Mouse (Mus musculus): ENCODE results near the gene Unc13c. TPM values are rescaled to one million over a fixed set of nuclear protein-coding genes. Genes with fewer than 3 reads are reported as not detected.

Gene Unc13c
- 1 to 10 TPM in 1 of 2 experiments, under 1 TPM in 1; 0.43 to 1.6 TPM for total RNA-seq (2021)
- 0.03 and 0.11 TPM in 2 replicates for polyA plus RNA-seq (2012; rRNA removed)
- long read RNA-seq = 0 reads

DNA sequence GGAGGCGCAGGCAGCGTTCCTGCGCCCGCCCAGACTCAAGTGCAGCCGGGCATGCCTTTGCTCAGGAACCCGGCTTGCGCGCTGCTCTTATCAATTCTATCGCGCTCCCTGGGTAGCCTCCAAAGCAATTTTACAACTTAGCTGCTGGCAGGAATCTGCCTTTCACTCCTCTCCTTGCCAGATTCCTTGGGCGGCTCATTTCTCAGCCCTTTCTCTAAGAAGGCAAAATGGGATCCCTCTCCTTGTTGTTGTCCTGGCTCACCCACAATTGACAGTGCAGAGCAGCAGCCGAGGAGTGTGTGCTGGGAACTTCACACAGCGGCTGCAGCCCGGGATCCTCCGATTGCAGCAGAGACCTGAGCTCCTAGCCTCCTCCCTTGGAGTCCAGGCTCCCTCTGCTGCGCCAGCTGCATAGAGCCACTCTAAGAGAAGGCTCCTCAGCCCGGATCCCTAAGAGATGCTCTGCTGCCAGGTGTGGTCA lies at the start of gene Unc13c:
Unc13c (minus strand) TSS at position 326 of the 481 bp plus-strand sequence.
- DNase-seq = peak; percentile 15

DNA sequence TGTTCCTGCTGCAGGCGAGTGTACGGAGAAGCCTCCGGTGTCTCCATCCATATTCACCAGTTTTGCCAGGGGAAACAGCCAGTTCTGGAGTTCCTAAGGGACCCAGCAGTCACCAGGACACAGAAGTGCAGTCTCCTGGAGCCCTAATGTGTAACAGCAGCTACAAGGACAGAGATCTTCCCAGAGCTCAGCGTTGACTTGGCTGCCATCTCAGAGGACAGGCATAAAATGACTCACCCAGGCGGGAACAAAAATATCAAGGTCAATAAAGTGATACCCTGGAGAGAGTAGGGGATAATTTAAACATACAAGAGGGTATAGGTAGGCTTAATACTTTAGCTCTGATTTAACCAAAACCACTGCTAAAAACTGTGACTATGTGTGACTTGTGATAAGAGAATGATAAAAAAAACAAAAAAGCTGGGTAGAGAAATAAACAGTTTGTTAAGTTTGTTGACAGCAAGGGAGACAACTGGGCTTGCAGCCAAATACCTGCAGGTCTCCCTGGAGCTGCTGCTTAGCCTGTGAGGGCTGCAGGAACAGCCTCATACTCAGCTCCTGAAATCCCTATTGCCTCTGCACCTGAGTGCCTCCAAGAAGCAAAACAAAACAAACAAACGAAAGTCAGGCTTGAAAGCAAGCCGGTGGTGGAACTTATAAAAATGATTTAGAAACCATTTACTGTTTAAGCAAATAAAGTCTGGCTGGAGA lies 39.4 kb upstream of the Unc13c start:
- peak; percentile 73 for DNase-seq

DNA sequence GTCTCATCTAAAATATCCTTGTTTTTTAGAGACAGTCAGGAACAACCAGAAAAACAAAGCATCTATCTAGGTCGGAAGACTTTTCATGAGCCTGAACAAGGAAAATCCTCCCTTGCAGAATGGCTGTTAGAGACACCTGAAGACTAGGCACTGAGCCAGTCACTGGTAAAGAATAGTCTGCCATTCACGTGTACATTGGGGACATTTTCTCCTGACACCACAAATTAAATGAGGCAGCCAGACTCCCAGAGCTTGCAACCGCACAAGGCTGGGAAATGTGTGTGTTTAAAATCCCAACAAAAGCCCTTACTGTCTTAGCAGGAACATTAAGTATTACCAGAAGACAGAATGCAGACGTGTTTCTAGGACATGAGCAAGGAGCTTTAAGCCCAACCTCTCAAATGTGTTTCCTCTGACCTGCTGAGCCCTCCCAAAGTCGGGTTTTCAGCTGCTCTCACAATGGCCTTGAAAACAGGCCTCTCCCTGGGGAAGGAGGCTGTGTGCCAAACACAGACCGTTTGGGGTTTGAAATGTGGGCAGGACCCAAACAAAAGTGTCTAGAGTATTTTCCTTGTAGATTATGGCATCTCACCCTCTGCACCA lies 33.7 kb upstream of the Unc13c start:
- DNase-seq = peak; percentile 63

DNA sequence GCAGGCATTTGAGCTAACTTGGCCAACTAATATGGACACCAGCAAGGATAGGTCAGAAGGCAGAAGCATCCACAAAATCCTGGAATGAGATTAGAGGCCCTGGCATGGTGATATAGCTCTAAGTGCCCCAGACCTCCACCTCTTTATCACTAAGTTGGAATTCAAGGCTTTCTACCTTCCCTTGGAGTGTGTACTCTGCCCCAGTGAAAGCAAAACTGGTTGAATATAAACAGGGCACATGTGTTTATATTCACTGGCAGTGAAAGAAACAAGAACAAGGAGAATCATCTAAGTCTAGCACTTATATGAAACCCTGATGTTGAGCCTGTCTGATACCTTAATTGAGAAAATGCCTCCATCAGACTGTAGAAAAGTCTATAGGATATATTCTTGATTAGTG lies 19.3 kb upstream of the Unc13c start:
- DNase-seq = no peak

DNA sequence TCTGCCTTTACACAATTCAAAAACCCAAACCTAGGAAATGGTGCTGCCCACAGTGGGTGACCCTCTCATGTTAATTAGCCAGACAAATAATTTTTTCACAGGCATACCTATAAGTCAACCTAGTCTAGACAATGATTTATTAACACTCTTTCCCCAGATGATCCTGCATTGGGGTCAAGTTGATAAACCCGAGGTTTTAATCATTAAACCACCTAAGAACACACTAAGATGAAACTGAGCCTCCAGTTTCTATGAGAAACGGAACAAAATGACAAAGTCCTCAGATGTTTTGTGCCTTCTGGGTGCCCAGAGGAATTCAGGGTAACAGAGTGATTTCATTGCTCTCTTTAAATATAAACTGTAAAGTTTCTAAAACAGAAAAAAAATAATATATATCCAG lies 18.5 kb upstream of the Unc13c start:
- DNase-seq = no peak

DNA sequence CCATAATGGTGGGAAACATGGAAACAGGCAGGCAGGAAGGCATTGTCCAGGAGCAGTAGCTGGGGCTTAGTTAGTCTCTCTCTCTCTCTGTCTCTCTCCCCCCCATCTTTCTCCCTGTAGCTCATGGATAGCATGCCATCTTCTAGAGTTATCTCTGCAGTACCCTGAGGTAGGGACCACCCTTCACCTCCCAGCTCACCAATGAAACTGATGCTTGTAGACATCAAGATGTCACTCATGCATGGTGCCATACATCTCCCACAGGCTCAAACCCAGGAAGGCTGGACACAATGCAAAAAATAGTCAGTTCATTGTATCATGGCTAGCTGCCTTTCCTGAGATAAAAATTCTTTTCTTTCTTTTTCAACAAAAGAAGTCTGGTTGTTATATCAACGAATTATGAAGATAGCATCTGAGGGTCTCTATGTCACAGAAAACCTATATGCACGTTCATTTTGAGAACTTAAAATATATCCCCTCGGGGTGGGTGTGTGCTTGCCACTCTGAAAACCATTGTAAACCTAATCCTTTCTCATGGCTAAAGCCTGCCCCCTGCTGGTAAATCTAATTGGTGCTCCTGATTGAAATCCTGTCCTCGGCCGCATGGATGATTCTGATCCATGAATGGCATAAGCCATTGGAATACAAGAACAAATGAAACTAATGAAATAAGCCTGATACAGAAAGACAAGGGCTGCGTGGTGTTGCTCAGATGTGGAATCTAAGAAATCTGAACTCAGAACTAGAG lies 14.0 kb upstream of the Unc13c start:
- peak; percentile 73 for DNase-seq

DNA sequence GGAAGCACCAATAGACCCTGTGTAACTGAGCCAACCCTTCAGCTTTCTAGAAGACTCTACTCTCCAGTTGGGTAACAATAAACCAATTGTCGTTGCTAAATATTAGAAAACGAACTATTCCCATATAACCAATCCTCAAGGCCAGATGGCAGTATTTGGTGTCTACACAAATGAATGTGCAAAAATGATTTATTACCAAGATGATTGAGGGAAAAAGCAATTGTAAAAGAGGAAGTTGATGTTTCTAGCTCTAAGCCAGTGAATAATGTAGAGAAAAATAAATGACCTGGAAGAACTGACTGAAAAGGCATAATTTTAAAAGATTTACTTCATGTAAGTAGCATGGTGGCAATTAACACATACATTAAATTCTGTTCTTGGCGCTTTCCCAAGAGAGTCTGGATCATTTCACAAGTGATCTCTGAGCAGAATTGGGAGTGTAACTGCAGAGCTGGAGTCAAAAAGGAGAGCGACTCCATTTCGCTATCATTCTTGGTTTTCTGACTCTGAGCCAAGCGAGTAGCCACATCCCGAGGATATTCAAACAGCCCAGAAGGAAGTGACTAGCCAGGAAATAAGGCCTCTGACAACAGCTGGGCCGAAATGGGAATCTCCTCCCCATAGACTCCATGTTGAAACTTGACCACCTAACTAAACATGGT lies 3.7 kb upstream of the Unc13c start:
- DNase-seq = no peak

DNA sequence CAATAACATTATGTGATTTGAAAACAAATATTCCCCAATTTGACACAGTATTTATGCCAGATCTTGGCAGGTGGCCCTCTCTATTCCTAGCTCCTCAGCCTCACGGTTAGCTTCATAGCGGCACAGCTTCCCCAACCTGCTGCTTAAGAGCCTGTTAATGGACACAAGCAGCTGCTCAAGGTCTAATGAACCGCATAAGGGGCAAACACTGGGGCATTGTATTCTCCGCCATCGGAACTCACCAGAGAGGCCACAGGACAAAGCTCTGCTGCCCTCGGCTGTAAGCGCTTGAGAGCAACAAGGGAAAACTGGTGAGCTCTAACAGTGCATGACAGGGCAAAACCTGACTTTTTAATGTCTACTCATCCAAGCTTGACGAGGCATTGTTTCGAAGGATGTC lies 2.0 kb upstream of the Unc13c start:
- no peak for DNase-seq

DNA sequence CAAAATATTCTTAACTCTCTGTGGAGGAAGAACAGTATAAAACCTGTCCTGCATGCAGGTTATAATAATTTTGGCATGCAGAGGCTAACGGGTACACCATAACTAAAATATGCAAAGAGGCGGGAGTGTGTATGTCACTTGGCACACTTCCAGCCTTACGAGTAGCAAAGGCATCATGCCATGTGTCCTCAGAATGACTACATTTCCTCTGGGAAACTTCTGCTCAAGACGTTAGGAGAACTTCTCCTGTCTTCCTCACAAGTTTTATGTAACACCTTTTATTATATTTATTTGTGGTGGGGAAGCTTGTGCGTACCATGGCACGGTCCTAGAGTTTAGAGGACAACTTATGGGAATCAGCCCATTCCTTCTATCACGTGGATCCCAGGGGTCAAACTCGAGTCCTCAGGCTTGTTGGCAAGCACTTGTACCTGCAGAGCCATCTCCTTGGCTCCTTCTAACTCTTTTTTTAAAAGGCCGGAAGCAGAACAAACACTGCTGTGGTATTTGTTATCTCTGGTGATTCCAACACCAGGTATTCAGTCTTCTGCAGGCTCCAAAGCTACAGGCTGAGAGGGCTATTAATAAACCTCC lies 3.3 kb downstream of the Unc13c start:
- no peak for DNase-seq

DNA sequence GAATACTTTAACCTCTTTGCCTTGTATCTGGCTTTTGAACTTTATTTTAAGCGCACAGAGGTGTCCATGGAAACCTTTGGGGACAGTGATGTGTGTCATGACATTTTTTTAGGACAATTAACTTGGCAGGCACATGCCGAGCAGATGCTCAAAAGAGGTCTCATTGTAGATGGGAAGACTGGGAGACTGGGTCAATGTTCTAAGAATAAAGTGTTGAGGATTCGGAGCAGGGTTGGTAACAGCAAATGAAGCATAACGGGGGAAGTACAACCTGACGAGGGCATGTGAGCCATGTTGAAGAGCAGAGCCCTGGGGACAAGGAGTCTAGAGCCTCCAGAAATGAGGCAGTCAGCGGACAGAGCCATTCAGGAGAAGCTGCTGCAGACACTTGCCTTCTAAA lies 6.3 kb downstream of the Unc13c start:
- no peak for DNase-seq

DNA sequence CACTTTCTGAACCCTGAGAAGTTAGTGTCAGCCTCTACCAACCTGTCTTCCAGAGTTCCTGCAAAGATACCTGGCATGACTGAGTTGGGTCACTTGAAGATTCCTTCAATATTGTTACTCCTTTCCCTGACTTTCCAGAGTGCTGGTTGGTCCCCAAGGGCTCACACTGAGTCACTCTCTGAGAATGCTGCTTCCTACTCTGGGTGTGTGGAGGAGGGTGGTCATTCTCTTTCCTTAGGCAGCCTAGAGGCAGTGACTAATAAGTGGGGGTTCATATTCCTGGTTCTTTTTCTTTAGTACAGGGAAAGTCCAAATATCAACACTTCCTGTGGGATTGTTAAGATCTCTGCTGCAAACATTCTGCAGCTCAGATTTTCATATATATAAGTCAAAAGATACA lies 16.4 kb downstream of the Unc13c start:
- no peak for DNase-seq

DNA sequence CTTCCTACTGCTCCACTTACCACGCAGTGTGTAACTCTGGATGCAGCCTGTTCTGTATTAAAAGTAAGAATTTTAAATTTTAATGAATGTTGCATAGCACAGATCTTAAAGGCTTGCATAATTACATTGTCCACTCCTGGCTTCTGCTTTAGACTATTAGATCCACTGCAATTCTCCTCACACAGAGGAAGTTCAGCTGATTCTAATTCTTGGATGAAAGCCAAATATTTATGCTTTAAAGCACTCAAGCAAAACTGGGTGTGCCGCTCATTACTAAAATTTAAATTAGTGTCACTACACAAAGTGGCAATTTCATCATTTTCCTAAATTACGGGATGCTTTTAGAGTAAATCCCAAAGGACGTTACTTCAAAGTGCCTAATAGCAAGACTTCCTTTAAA lies 17.2 kb downstream of the Unc13c start:
- DNase-seq = no peak

DNA sequence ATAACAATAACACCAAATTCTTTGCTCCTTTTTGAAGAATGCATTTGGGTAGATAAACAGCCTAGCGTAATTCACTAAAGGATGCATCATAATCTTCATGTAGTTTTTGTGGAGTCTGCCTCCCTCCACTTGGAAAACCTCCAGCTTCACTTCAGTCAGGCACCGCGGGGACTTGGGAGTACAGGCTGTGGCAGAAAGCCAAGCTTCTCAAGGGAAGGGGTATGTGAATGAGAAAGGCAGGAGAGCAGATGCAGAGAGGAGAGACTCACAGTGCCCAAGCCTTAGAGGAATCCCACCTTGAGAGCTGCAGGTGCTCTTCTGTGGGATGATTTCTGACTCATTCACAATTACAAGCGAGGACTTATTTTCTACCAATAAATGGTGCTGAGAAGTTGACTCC lies 33.9 kb downstream of the Unc13c start:
- no peak for DNase-seq

DNA sequence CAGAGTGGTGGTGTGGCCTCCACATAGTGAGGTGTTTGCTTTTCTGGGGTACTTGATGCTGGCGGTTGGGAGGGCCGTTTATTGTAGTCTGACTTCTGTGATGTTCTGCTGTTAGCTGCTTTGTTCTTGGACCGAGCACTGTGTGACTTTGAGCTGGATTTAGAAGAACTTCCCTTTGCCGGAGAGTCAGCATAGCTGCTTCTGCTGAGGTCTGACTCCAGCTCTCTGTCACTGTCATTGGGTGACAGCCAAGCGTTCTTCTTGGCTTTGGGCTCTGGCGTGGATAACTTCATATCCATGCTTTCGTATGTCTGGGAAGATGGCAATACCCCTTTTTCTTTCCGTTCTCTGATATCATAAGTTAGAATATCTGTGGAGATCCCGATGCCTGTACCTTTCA lies 36.8 kb downstream of the Unc13c start:
- DNase-seq = no peak

DNA sequence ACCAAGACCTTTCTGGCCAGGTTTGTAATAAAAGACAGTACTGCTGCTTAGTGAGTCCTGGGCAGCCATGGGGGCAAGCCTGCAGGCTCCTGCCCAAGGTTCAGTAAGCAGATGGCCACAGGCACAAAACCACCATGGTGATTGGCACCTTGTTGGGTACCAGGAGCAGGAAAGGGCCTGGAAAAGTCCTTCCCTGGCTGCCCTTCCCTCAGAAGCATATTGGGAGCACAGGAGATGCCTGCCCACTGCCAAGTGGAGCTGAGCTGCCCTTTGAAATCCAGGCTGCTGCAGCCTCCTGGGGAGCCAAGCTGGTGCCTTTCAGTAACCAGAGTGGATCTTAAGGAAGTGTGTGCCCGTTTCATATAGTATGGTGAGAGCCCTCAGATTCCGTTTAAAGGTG lies 41.5 kb downstream of the Unc13c start:
- no peak for DNase-seq

DNA sequence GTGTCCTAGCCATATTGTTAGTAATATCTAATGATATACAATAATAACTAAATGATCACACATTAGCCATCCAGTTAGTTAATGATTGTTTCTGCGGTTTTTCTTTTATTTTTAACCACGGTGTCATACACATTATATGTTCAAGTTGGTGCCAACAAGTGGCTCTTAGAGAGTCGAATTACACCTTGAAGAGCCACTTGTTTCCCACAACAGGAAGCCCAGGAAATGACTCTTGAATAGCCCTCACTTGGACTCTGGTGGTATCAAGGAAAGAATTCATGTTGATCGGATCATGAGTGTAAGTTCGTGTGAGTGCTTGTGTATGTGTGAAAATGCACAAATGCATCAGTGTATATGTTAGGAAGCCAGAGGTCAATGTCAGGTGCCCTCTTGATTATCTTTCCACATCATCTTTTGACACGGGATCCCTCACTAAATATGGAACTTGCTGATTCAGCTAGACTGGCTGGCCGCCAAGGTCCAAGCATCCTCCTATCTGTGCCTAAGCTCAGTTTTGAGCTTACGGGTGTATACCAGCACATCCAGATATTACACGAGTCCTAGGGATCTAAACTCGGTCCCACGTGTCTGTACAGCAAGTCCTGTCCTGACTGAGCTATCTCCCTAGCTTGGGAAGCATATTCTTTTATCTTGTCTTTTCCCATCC lies 46.2 kb downstream of the Unc13c start:
- peak; percentile 56 for DNase-seq

DNA sequence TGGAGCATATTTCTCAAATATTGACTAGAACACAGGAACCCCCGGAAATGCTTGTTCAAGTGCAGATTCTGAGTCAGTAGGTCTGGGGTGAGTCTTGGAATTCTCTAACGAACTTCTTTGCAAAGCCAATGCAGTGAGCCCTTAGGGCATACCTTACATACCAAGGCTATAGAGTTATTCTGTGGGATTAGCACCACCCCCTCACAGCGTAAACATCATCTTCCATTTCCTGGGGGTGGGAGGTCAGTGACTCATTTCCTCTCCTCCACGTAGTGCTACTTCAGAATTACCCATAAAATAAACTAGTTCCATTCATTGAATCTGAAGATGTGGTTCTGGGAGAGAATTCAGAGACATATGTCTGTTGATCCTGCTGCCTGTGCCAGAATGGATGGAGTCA lies 62.8 kb downstream of the Unc13c start:
- DNase-seq = no peak

DNA sequence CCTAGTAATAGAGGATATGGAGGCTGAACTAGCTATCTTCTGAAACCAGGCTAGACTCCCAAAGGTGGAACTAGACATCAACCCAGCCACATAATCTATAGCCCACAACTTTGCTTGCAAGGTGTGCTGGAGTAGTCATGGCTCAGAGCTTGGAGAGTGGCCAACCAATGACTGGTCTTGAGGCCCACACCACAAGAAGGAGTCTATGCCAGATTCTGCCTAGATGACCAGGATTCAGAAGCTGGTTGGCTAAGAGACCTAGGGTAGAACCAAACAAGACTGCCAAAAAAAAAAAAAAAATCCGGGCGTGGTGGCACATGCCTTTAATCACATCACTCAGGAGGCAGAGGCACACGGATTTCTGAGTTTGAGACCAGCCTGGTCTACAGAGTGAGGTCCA lies 70.2 kb downstream of the Unc13c start:
- no peak for DNase-seq

DNA sequence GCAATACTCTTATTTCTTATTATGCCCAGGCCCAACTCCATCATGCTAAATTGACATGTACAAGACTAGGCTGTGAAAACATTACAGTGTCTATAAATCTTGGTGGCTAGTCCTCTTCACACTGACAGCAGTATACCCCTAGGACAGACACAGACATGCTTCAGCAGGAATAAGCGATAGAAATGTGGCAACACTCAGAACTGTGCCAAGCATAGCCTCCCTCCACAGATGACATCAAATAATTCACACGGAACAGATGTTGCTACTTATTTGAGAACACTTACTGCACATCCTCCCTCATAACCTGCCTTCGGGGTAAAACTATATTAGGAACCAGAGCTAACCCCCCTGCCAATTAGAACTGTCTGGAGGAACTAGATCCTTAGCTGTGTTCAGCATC lies 72.6 kb downstream of the Unc13c start:
- no peak for DNase-seq

DNA sequence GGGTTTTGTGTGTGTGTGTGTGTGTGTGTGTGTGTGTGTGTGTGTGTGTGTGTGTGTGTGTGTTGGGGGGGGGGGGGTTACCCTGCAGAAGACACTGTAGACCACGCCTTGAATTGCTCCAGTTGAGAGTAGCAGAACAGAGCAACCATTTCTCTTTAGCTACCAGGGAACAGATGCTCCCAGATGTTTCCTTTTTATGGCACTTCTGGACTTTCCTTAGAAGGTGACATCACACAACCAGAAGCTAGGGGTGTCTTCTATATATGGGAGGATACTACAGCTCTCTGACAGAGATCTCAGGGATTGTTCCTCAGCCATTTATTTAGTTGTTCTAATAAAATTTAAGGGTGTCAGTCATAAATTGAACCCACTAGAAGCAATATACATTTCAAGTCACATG lies 85.2 kb downstream of the Unc13c start:
- no peak for DNase-seq

DNA sequence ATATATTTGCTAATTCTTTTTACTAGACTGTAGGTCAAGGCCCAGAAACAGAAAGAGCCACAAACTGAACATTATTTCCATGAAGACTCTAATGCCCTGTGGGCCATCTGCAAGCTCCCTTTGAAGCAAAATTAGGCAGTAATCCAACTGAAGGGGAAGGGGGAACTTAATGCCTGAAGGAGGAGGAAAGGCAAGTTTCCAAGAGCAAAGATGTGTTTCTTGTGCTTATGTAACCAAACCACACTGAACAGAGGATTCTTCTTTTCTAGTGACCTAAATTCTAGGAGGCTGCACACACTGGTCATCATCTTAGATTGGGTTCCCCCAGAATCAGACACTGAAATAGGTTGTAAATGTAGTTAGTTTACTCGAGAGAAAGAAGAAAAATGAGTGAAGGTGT lies 85.6 kb downstream of the Unc13c start:
- DNase-seq = peak; percentile 6

Measured in adrenal gland, adult 2 months (tissue).